Mouse (Mus musculus) bone marrow, adult 2 months (tissue): ENCODE data around the gene Prkar2a.

Source experiments
- CTCF ChIP-seq: fragments of 200-500 bp; IDR thresholded peaks from 2 replicates; pipeline ENCODE4 v1.5.1; 2011; ENCODE audit warnings: low read length, control low read depth; ENCODE audit not compliant: control insufficient read depth, insufficient read depth
- POLR2A ChIP-seq: fragments of 200-500 bp; IDR thresholded peaks from 2 replicates; pipeline ENCODE4 v1.6.1; 2011; ENCODE audit warnings: low read depth, mild to moderate bottlenecking, control low read depth, low read length, borderline replicate concordance; ENCODE audit not compliant: control insufficient read depth

DNA sequence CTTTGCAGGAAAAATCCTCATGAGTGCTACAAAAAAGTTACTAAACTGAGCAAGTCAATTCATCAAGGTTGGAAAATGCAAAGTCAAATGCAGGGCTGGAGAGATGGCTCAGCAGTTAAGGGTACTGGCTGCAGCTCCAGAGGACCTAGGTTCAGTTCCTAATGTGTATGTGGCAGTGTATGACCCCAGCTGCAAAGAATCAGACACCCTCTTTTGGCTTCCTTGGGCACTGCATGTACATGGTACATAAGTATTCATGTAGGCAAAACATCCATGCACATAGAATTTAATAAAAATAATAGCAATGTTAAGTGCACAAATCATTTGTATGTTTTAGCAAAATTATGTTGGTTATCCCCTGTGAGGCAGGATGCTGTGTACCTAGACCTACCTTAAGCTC, 43.3 kb downstream of the Prkar2a start:
- no peak for TF ChIP-seq CTCF
- no peak for TF ChIP-seq POLR2A
